Mouse (Mus musculus) liver, embryonic 15.5 days (tissue): ENCODE data around the gene Nr3c2. TPM values are rescaled to one million over a fixed set of nuclear protein-coding genes. Genes with fewer than 3 reads are reported as not detected.

Experiments used
- ATAC-seq: fragments of 200-750 bp; cut with Nextera tagmentation; 2 replicates; pipeline ENCODE4 v1.8.0; 2017; ENCODE audit warnings: moderate number of reproducible peaks, mild to moderate bottlenecking, moderate library complexity; ENCODE audit not compliant: insufficient read depth
- H3K27ac ChIP-seq: fragments of 300-500 bp; sonication (generic); replicated peaks from 2 replicates; pipeline ENCODE4 v1.5.1; 2015; ENCODE audit warnings: mild to moderate bottlenecking, inconsistent platforms
- H3K27me3 ChIP-seq: fragments of 300-500 bp; sonication (generic); 2 replicates; pipeline ENCODE4 v1.6.1; 2015; ENCODE audit warnings: mild to moderate bottlenecking, inconsistent platforms
- H3K36me3 ChIP-seq: fragments of 300-500 bp; sonication (generic); replicated peaks from 2 replicates; pipeline ENCODE4 v1.6.1; 2015; ENCODE audit warnings: moderate library complexity, mild to moderate bottlenecking, inconsistent platforms
- H3K4me1 ChIP-seq: fragments of 300-500 bp; sonication (generic); replicated peaks from 2 replicates; pipeline ENCODE4 v1.6.1; 2015; ENCODE audit warnings: inconsistent platforms
- H3K4me2 ChIP-seq: fragments of 300-500 bp; sonication (generic); 2 replicates; pipeline ENCODE4 v1.6.1; 2015; ENCODE audit warnings: moderate library complexity, mild to moderate bottlenecking, inconsistent platforms
- H3K4me3 ChIP-seq: fragments of 300-500 bp; sonication (generic); replicated peaks from 2 replicates; pipeline ENCODE4 v1.5.1; 2015; ENCODE audit warnings: mild to moderate bottlenecking, inconsistent platforms
- H3K9ac ChIP-seq: fragments of 300-500 bp; sonication (generic); 2 replicates; pipeline ENCODE4 v1.6.1; 2015; ENCODE audit warnings: moderate library complexity, mild to moderate bottlenecking, inconsistent platforms
- H3K9me3 ChIP-seq: fragments of 300-500 bp; sonication (generic); replicated peaks from 2 replicates; pipeline ENCODE4 v1.6.1; 2016; ENCODE audit warnings: inconsistent platforms
- WGBS: fragments of 180-500 bp; shearing (Covaris S2); methylation state at CpG from one replicate; pipeline ENCODE4 v1.1.7; 2015; ENCODE audit warnings: mixed read lengths; ENCODE audit not compliant: insufficient replicate concordance; 5-methylcytosine and 5-hydroxymethylcytosine counted together
- polyA plus RNA-seq: library from polyadenylated mRNA; unstranded; fragments of >200 nt; fragmentation: Nextera tagmentation; extraction: Ambion mirVana; gene quantifications from 2 replicates; pipeline ENCODE4 v1.2.1, GENCODE M21; 2015

Nr3c2 gene
- polyA plus RNA-seq, 1 experiment from 2014 or later = 1.9 TPM

DNA sequence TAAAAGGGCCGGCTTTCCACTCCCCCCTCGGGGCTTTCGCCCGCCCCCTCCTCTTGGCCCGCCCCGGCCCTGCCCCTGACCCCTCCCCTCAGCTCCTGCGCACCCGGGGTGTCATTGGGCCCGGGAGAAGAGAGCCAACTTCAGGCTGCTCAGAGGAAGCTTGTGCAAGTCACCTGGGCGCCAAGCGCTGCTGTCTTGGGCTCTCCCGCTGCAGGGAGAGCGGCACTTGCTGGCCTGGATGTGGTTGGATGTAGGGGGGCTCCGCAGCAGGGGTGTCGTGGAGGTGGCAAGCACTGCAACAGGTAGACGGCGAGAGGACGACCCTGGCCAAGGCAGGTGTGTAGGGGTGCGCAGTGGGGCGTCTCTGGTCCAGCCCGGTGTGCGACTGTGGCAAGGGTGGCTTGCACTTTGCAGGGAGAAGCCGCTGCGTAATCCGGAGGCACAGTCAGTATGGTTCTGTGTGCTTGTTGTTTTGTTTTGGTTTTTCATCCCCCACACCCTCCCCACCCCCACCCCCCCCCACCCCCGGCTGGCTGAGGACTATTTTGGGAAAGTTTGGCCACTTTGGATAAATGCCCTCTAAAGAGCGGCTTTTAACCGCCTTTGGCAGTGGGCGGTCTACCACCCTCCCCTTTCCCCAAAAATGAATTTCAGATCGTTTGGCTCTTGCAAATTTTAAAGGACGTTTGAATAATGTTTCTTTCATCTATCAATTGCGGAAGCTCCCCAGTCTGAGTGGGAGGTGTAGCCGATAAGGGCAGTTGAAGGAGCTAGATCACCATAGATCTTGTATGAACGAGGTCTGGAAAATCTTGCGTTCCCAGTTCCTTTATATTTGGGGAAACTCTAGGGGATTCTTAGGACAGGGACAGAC, 3.2 kb downstream of the Nr3c2 start:
- peak overlapping the region; percentile 61 for H3K4me3 ChIP-seq
- no peaks in the 10 kb centered on the region for H3K36me3 ChIP-seq
- 0 out of 2 replicates have a peak, but pooled peaks cover 3% of the 10 kb centered on the region for H3K4me1 ChIP-seq
- peaks cover 55% of the 10 kb centered on the region for H3K27me3 ChIP-seq
- no peak overlapping the region for H3K9ac ChIP-seq
- peak overlapping the region; percentile 74 for H3K4me2 ChIP-seq
- H3K27ac ChIP-seq = no peak overlapping the region
- no peaks in the 10 kb centered on the region for H3K9me3 ChIP-seq
- under 1% methylated on average over 35 of the region's 35 CpGs for WGBS
- ATAC-seq = peak; percentile 83

DNA sequence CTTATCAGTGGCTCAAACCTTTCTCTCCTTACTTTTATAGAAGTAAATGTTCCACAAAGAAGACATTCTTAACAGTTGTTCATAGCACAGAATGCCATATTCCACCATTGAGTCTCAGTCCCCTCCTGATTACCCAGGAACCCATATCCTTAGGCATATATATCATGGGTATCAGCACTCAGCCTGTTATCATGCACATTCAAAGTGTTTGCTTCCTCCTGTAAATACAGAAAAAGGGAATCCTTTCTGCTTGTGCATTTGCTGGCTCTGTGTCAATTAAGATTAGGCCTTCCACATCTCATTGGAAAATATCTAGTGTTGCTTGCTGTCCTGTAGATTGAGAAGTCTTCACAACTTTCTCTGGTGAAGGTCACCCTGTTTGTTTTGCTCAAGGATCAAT, 12.0 kb downstream of the Nr3c2 start:
- H3K27me3 ChIP-seq = no peaks in the 10 kb centered on the region
- no peaks in the 10 kb centered on the region for H3K36me3 ChIP-seq
- H3K9me3 ChIP-seq = no peaks in the 10 kb centered on the region
- no peak overlapping the region for H3K9ac ChIP-seq
- H3K4me2 ChIP-seq = no peak overlapping the region
- no peaks in the 10 kb centered on the region for H3K4me1 ChIP-seq
- no peak overlapping the region for H3K27ac ChIP-seq
- H3K4me3 ChIP-seq = no peak overlapping the region
- no peak for ATAC-seq

DNA sequence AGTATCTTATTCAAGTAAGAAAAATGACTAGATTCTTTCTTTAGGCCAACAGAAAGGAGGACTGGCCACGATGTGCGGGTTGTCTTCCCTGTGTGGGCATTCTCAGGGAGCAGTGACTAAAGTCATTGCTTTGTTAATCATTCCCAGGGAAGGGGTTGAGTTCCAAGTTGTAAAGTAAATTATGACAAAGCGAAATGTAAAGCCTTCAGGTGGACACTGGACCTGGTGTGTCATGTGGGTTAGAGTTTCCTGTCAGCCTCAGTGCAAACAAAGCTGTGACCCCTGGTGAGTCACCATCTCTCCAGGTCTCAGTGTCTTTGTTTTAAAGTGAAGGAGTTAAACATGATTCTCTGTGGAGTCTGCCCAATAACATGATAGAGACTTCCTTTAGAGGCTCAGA, 13.4 kb downstream of the Nr3c2 start:
- H3K27me3 ChIP-seq = no peaks in the 10 kb centered on the region
- peak; percentile 86 for ATAC-seq
- 48% methylated on average over 3 of the region's 3 CpGs for WGBS
- no peaks in the 10 kb centered on the region for H3K9me3 ChIP-seq
- no peak overlapping the region for H3K4me2 ChIP-seq
- H3K9ac ChIP-seq = no peak overlapping the region
- no peak overlapping the region for H3K27ac ChIP-seq
- H3K36me3 ChIP-seq = no peaks in the 10 kb centered on the region
- no peaks in the 10 kb centered on the region for H3K4me1 ChIP-seq
- H3K4me3 ChIP-seq = no peak overlapping the region

DNA sequence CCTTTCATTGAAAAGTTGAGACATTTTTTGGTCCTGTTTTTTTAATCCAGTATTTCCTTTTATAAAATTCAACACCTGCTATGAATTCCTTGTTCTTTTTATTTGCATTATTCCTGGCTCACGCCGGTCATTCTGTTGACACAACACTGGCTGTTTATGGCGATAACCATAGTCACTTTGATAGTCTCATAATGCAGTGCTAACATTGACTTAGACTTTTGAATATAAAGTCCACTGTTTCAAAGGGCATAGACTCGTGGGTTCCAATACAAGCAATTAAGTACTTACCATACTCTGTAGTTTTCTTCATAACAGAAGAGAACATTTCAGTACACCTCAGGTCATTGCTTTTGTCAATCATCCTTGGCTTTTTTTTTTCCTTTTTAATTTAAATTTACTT, 14.0 kb downstream of the Nr3c2 start:
- H3K27ac ChIP-seq = no peak overlapping the region
- no peaks in the 10 kb centered on the region for H3K36me3 ChIP-seq
- H3K4me1 ChIP-seq = no peaks in the 10 kb centered on the region
- no peak overlapping the region for H3K4me2 ChIP-seq
- H3K27me3 ChIP-seq = no peaks in the 10 kb centered on the region
- H3K9ac ChIP-seq = no peak overlapping the region
- no peak overlapping the region for H3K4me3 ChIP-seq
- WGBS = 61% methylated on average over 4 of the region's 4 CpGs
- H3K9me3 ChIP-seq = no peaks in the 10 kb centered on the region
- peak; percentile 33; the same call in 1 of the 2 replicates for ATAC-seq

DNA sequence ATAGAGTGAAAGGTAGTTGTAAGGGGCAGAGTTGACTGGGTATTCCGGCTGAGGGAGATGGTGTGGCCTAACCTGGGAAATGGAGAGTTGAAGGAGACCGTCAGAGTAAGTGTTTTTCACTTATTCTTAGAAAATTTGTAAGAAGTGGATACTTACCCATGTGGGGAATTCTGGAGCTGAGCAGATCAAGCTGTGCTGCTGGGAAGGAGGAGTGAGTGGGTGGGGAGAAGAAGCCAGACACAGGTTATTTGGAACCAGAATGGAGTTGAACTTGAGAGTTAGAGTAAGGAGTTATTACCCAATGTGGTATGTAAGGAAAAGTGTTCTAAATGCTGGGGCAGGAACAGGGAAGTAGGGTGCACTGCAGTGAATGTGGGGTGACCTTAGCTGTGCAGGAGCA, 16.0 kb downstream of the Nr3c2 start:
- no peak overlapping the region for H3K9ac ChIP-seq
- no peak overlapping the region for H3K27ac ChIP-seq
- no peak overlapping the region for H3K4me2 ChIP-seq
- H3K9me3 ChIP-seq = no peaks in the 10 kb centered on the region
- no peak overlapping the region for H3K4me3 ChIP-seq
- no peak for ATAC-seq
- H3K4me1 ChIP-seq = no peaks in the 10 kb centered on the region
- 50% methylated on average over 2 of the region's 2 CpGs for WGBS
- H3K27me3 ChIP-seq = no peaks in the 10 kb centered on the region
- H3K36me3 ChIP-seq = no peaks in the 10 kb centered on the region

DNA sequence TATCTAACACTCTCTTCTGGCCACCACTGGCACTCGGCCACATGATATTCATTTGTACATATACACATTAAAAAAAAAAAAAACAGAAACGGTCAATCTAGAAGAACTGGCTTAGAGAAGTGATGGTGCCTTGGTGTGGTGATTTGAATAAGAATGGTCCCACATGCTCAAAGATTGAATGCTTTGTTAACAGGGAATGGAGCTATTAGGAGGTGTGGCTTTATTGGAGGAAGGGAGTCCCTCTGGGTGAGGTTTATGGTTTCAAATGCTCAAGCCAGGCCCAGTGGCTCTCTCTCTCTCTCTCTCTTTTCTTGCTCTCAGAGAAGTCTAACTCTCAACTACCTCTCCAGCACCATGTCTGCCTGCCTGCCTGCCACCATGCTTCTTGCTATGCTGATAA, 20.3 kb downstream of the Nr3c2 start:
- Histone ChIP-seq H3K27me3 (no peaks in the 10 kb centered on the region), H3K27ac (no peak overlapping the region)

DNA sequence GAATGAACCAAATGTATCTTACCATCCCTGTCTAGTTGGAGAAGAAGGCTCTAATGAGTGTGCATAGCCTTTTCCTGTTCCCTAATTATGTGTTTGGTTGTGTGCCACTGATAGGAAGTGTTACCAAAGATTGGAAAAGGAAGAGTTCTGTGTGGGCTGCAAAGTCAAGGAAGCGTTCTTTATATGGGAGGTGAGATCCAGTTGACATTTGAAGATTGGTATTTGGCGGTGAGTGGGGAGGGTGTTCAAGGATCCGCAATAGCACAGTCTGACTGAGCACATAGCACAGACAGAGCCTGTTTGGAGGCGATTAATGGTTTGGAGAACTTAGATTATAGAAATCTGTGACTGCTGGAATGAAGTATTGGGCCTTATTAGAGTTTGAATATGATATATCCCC, 24.9 kb downstream of the Nr3c2 start:
- WGBS = 65% methylated on average over 4 of the region's 4 CpGs
- H3K27me3 ChIP-seq = no peaks in the 10 kb centered on the region
- H3K4me3 ChIP-seq = no peak overlapping the region

More for the DNA sequence above, 20.3 kb downstream of the Nr3c2 start:
- Histone ChIP-seq H3K36me3 (no peaks in the 10 kb centered on the region), H3K9me3 (no peaks in the 10 kb centered on the region), H3K4me1 (no peaks in the 10 kb centered on the region), H3K9ac (no peak overlapping the region), H3K4me3 (no peak overlapping the region), H3K4me2 (no peak overlapping the region)
- ATAC-seq = no peak
- 61% methylated on average over 2 of the region's 2 CpGs for WGBS

DNA sequence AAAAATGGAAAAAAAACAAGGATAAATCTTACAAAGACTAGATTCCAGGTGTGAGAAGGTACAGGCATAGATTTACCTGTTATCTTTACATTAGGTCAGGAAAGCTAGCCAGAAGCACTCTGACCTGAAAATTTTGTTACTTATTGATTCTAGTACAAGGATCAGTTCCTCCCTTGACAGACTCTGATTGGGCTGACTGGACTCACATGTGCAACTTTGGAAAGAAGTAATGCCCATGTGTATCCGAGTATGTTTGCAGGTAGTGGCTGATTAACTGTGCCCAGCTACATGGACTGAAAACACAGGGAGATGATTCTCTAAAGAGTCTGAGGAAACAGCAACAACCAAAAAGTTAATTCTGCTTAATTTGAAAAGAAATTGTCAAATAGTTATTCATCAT, 29.1 kb downstream of the Nr3c2 start:
- 30% methylated on average over 1 of the region's 1 CpGs for WGBS
- Histone ChIP-seq H3K36me3 (no peaks in the 10 kb centered on the region), H3K4me3 (no peak overlapping the region), H3K9ac (no peak overlapping the region), H3K9me3 (no peaks in the 10 kb centered on the region), H3K4me1 (no peaks in the 10 kb centered on the region), H3K27ac (no peak overlapping the region), H3K27me3 (no peaks in the 10 kb centered on the region), H3K4me2 (no peak overlapping the region)
- ATAC-seq = no peak

More for the DNA sequence above, 24.9 kb downstream of the Nr3c2 start:
- no peak overlapping the region for H3K27ac ChIP-seq
- no peaks in the 10 kb centered on the region for H3K4me1 ChIP-seq
- H3K9me3 ChIP-seq = no peaks in the 10 kb centered on the region
- no peak overlapping the region for H3K9ac ChIP-seq
- no peak for ATAC-seq
- no peaks in the 10 kb centered on the region for H3K36me3 ChIP-seq
- no peak overlapping the region for H3K4me2 ChIP-seq

DNA sequence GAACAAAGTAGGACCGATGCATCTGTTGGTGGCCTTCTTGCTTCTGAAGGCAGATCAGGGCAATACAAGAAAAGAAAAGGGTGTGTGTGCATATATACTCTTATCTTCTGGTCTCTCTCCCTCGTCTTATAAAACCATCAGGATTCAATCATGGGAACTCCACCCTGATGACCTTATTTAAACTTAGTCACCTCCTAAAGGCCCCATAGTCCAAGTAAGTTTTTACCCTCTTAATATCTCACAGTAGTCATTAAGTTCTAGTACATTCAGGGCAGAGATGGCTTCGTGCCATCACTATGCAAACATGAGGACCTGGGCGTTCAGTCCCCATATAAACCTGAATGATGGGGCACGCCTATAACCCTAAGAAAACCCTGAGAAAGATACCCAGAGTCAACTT, 29.6 kb downstream of the Nr3c2 start:
- ATAC-seq = no peak
- H3K27ac ChIP-seq = no peak overlapping the region
- H3K4me2 ChIP-seq = no peak overlapping the region
- no peaks in the 10 kb centered on the region for H3K36me3 ChIP-seq
- 56% methylated on average over 5 of the region's 5 CpGs for WGBS
- H3K4me3 ChIP-seq = no peak overlapping the region
- H3K9ac ChIP-seq = no peak overlapping the region
- H3K9me3 ChIP-seq = no peaks in the 10 kb centered on the region
- H3K4me1 ChIP-seq = no peaks in the 10 kb centered on the region
- no peaks in the 10 kb centered on the region for H3K27me3 ChIP-seq

DNA sequence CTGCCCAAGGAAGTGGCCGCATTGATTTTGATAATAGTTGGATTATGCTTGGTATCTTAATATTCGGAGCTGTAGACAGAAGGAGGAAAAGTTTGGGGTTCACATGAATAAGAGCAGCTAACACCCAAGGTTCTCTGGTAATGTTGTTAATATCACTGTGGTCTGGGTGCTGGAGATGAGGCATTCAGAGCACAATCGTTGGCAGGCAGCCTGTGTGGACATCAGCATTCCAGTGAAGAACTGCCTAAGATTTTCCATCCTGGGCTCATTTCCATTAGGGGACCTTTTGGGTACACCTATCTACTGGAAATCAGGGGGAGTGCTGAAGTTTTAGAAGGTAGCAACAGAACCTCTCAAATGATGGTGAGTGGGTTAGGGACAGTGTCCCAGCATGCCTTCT, 65.8 kb downstream of the Nr3c2 start:
- Histone ChIP-seq H3K9me3 (no peaks in the 10 kb centered on the region), H3K9ac (no peak overlapping the region), H3K27me3 (no peaks in the 10 kb centered on the region), H3K27ac (no peak overlapping the region), H3K36me3 (no peaks in the 10 kb centered on the region), H3K4me3 (no peak overlapping the region), H3K4me2 (no peak overlapping the region), H3K4me1 (no peaks in the 10 kb centered on the region)
- ATAC-seq = no peak
- 59% methylated on average over 3 of the region's 3 CpGs for WGBS

DNA sequence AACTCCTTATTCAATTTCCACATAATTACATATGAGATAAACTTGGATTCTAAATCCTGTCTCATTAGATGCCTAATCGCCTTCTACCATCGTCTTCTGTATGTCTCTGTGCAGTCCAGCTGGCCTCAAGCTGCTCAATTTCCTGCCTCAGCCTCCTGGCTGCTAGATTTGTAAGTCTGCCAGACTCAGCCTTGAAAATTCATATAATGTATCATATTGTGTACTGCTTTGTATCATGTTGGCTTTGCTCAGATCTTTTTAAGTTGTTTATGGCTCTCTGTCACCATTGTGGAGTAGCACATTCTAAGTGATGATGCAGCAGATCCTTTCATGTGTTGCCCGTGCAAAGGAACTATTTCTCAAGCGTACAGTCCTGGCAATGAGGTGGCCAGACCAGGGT, 71.9 kb downstream of the Nr3c2 start:
- ATAC-seq = no peak
- H3K27me3 ChIP-seq = no peaks in the 10 kb centered on the region
- no peak overlapping the region for H3K4me3 ChIP-seq
- H3K4me2 ChIP-seq = no peak overlapping the region
- no peaks in the 10 kb centered on the region for H3K9me3 ChIP-seq
- H3K9ac ChIP-seq = no peak overlapping the region
- H3K4me1 ChIP-seq = no peaks in the 10 kb centered on the region
- no peaks in the 10 kb centered on the region for H3K36me3 ChIP-seq
- no peak overlapping the region for H3K27ac ChIP-seq
- 64% methylated on average over 4 of the region's 4 CpGs for whole genome bisulfite sequencing
